Mouse (Mus musculus) olfactory bulb, adult 2 months (tissue): ENCODE results near the gene Gm2696.

Source experiments
- CTCF ChIP-seq: fragments of 200-500 bp; IDR thresholded peaks from 2 replicates; pipeline ENCODE4 v1.5.1; 2012; ENCODE audit warnings: low read depth, mild to moderate bottlenecking, low read length, moderate library complexity; ENCODE audit not compliant: insufficient read depth
- POLR2A ChIP-seq: fragments of 200-500 bp; IDR thresholded peaks from 2 replicates; pipeline ENCODE4 v1.6.1; 2012; ENCODE audit warnings: mild to moderate bottlenecking, low read depth, low read length, moderate library complexity; ENCODE audit not compliant: insufficient read depth

DNA sequence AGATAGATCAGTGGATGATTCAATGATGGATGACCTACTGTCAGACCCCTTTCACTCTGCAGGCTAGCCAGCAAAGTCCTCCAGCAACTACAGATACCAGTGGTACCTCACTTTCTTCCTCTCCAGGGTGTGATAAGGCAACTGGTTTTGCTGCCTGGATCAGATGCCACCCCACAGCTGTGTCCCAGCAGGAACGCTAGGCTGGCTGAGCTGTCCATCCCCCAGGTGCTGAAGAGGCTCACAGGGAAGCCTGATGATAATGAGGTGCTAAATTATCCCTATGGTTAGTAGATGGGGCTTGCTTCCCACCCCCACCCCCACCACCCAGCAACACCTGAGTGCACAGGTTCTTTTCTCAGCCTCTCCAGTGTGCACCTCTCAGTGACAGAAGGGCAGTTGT lies 53.1 kb downstream of the Gm2696 start:
- TF ChIP-seq POLR2A (no peak), CTCF (no peak)
